Mouse (Mus musculus) midbrain, embryonic 11.5 days (tissue): ENCODE measurements around the gene Kdm4b. TPM values are rescaled to one million over a fixed set of nuclear protein-coding genes. Genes with fewer than 3 reads are reported as not detected.

ENCODE experiments used
- ATAC-seq: fragments of 200-750 bp; cut with Nextera tagmentation; 2 replicates; pipeline ENCODE4 v1.8.0; 2017; ENCODE audit warnings: moderate TSS enrichment, moderate library complexity; ENCODE audit not compliant: low FRiP score
- DNase-seq: peaks from one replicate; pipeline ENCODE4 v3.0.0; 2015; ENCODE audit warnings: low spot score; ENCODE audit errors: missing footprints
- H3K27ac ChIP-seq: fragments of 300-500 bp; sonication (generic); 2 replicates; pipeline ENCODE4 v1.5.1; 2014; ENCODE audit warnings: low read depth, low read length
- H3K27me3 ChIP-seq: fragments of 300-500 bp; sonication (generic); 2 replicates; pipeline ENCODE4 v1.6.1; 2014; ENCODE audit warnings: mild to moderate bottlenecking, low read length, moderate library complexity, mixed read lengths; ENCODE audit not compliant: control insufficient read depth, insufficient read depth
- H3K36me3 ChIP-seq: fragments of 300-500 bp; sonication (generic); 2 replicates; pipeline ENCODE4 v1.6.1; 2014; ENCODE audit warnings: mild to moderate bottlenecking, low read length, moderate library complexity, mixed read lengths; ENCODE audit not compliant: control insufficient read depth, insufficient read depth
- H3K4me1 ChIP-seq: fragments of 300-500 bp; sonication (generic); 2 replicates; pipeline ENCODE4 v1.6.1; 2014; ENCODE audit warnings: low read length; ENCODE audit not compliant: control insufficient read depth, insufficient read depth
- H3K4me2 ChIP-seq: fragments of 300-500 bp; sonication (generic); 2 replicates; pipeline ENCODE4 v1.6.1; 2014; ENCODE audit warnings: mild to moderate bottlenecking, moderate library complexity
- H3K4me3 ChIP-seq: fragments of 300-500 bp; sonication (generic); 2 replicates; pipeline ENCODE4 v1.5.1; 2014; ENCODE audit warnings: low read depth, low read length
- H3K9ac ChIP-seq: fragments of 300-500 bp; sonication (generic); 2 replicates; pipeline ENCODE4 v1.6.1; 2014; ENCODE audit warnings: low read length
- H3K9me3 ChIP-seq: fragments of 300-500 bp; sonication (generic); 2 replicates; pipeline ENCODE4 v1.6.1; 2016; ENCODE audit warnings: low read length; ENCODE audit not compliant: control insufficient read depth
- WGBS: fragments of 180-500 bp; shearing (Covaris S2); extraction: QIAGEN DNeasy Blood & Tissue Kit; methylation state at CpG from one replicate; pipeline ENCODE4 v1.1.7; 2014; 5-methylcytosine and 5-hydroxymethylcytosine counted together
- polyA plus RNA-seq: library from polyadenylated mRNA; unstranded; fragments of >200 nt; fragmentation: Nextera tagmentation; extraction: Ambion mirVana; gene quantifications from 2 replicates; pipeline ENCODE4 v1.2.1, GENCODE M21; 2014

Kdm4b gene
- polyA plus RNA-seq, 1 experiment from 2014 or later, result 39.6 TPM

DNA sequence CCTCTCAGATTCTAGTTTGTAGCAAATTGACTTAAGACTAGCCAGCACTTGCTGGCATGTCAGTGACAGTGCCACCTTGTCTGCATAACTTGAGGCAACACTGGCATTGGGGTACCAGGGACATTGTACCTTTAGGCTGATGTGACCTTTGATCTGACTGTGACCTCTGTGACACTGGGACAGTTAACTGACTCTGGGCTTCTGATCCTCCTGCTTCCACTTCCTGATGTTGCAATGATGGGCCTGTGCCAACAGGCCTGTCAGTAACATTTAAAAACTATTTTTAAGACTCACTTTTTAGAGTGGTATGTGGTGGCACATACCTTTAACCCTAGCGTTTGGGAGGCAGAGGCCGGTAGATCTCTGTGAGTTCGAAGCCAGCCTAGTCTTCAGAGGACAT lies 79.5 kb downstream of the Kdm4b start:
- Histone ChIP-seq H3K36me3 (peaks cover 19% of the 10 kb centered on the region), H3K4me1 (peaks cover 11% of the 10 kb centered on the region; the same call in 1 of the 2 replicates), H3K9me3 (no peaks in the 10 kb centered on the region), H3K4me3 (no peak overlapping the region), H3K9ac (no peak overlapping the region), H3K4me2 (no peak overlapping the region), H3K27me3 (no peaks in the 10 kb centered on the region), H3K27ac (no peak overlapping the region)
- DNase-seq (no peak), ATAC-seq (no peak)
- WGBS, result 94% methylated on average over 3 of the region's 3 CpGs

DNA sequence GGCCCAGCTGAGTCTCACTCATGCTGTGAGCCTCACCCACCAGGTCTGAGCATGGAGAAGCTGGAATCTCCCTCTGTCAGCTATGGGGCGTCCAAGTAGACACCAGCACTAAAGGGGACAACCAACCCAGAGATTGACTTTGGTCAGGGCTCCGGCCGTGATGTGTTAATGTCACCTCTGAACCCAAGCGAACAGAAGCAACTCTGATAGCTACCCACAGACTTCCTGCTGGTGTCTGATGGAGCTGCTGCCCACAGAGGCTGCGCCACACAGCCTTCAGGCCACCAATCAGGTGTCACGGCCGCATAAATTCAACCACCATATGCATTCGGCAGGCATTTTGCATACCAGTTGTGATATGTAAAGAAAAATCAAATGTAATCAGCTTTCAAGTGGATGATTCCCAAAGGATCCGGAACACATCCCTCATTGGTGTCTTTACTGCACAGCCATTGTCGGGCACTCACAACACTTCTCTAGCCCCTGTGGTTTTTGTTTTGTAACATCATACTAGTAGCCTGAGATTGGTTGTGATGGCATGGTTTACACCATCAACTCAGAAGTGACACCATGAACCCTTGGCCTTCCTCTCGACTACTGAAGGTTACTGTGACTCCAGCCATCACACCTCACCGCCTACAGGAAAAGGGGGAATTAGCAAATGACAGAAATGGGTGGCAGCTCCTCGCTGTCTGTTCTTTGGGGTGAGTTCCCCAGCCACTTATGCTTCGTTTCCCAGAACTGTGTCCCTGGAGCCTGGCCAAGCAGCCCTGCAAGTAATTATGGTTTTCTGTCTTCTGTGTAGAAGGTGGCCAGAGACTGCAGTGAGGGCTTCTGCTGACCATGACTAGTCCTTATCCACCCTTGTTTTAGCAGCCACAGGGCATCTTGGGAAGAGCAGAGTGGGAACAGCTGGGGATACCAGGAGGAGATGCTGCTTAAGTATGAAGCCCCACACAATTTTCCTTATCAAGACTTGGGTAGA lies 80.3 kb downstream of the Kdm4b start:
- 93% methylated on average over 14 of the region's 14 CpGs for WGBS
- DNase-seq, result no peak
- no peaks in the 10 kb centered on the region for H3K27me3 ChIP-seq
- H3K27ac ChIP-seq, result no peak overlapping the region
- no peak overlapping the region for H3K9ac ChIP-seq
- H3K4me3 ChIP-seq, result no peak overlapping the region
- peaks cover 11% of the 10 kb centered on the region; the same call in 1 of the 2 replicates for H3K4me1 ChIP-seq
- no peak for ATAC-seq
- H3K4me2 ChIP-seq, result no peak overlapping the region
- no peaks in the 10 kb centered on the region for H3K9me3 ChIP-seq
- peaks cover 13% of the 10 kb centered on the region for H3K36me3 ChIP-seq

DNA sequence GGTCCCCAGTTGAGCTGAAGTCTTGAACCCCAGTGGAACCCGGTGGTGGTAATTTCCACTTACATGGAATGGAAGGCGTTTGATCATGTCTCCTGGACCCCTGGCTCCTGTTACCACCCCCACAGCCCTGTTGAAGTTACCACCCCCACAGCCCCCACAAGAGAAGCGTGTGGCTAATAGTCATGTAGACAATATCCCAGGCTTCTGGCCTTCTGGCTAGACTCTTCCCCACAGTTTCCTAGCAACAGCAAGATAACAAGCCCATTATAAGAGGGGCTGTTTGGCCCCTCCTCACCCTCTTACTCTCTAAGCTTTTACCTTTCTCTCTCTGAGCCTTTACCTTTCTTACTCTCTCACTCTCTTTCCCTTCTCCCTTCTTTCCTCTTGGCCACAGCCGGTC lies 81.0 kb downstream of the Kdm4b start:
- 61% methylated on average over 4 of the region's 4 CpGs for WGBS
- peaks cover 15% of the 10 kb centered on the region for H3K36me3 ChIP-seq

DNA sequence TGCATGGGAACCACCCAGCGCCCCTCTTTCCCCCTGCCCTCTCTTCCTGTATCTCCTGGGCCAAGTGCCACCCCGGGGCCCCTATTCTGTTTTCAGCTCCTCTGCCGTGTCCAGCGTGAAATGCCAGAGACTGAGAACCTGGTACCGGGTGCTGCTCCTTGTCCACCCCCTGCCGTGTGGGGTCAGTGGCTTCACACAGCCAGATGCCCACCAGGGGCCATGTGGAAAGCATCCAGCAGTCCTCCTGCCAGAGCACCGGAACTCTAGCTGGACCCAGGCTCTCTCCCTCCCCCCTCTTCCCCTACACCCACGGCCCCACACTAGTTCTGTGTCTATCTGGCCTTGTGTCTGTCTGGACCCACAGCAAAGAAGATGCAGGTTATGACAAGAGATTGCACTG lies 81.5 kb downstream of the Kdm4b start:
- DNase-seq, result no peak
- WGBS, result 59% methylated on average over 8 of the region's 8 CpGs
- H3K9ac ChIP-seq, result no peak overlapping the region
- H3K36me3 ChIP-seq, result peaks cover 15% of the 10 kb centered on the region
- no peaks in the 10 kb centered on the region for H3K9me3 ChIP-seq
- H3K4me3 ChIP-seq, result no peak overlapping the region
- H3K4me2 ChIP-seq, result no peak overlapping the region
- peaks cover 11% of the 10 kb centered on the region; the same call in 1 of the 2 replicates for H3K4me1 ChIP-seq
- H3K27ac ChIP-seq, result no peak overlapping the region; the same call in 1 of the 2 replicates
- ATAC-seq, result 0 out of 2 replicates have a peak, but pooled peaks have one; percentile 8
- H3K27me3 ChIP-seq, result no peaks in the 10 kb centered on the region

More for the DNA sequence above, 81.0 kb downstream of the Kdm4b start:
- Histone ChIP-seq H3K4me1 (peaks cover 11% of the 10 kb centered on the region; the same call in 1 of the 2 replicates), H3K27me3 (no peaks in the 10 kb centered on the region), H3K9ac (no peak overlapping the region), H3K4me2 (no peak overlapping the region), H3K27ac (no peak overlapping the region), H3K9me3 (no peaks in the 10 kb centered on the region), H3K4me3 (no peak overlapping the region)
- ATAC-seq, result no peak
- DNase-seq, result no peak

DNA sequence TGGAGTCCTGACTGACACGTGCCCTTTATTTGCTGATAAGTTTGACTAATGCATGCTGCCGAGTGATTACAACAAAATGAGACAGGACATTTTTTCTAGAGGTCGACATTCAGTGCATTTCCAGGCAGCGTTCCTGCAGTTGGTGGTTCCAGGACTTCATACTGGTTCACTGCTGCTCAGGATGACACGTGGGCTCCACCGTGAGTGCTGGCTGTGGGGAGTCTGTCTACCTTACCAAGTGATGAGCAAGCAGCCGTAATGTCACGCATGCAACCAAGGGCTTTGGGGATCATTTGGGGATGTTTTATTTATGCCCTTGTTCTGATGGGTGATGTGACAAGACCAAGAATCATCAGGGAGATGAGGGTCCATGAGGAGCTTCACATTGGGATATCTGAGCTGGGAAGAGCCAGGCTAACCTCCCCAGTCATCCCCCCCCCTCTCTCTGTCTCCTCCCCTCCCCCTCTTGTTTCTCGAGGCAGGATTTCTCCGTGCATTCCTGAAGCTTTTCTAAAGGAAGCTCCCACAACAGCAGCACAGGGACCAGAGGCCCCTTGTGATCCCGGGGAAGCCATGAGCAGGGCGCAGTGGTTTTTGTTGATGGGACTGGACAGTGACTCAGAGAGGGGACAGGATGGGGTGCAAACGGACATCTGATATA lies 83.2 kb downstream of the Kdm4b start:
- no peak for ATAC-seq
- 59% methylated on average over 13 of the region's 13 CpGs for WGBS
- H3K27ac ChIP-seq, result peak overlapping the region; percentile 53; the same call in 1 of the 2 replicates

DNA sequence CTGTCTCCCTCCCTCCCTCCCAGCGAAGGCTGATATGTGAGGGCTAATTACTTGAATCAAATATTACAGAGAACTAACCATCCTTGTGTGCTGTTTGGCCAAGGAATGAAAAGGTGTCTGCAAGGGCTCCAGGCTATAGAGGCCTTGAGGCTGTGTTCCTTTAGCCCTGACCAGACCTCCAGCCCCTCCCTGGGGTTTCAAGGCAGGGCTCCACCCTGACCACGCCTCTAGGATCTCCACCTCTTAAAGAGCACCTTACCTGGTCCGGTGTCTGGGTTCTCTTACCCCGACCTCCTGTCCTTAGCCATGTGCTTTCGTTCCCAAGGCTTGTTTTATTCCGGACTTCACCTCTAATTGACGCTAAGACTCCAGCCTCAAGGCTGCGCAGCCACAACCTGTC lies 83.9 kb downstream of the Kdm4b start:
- Histone ChIP-seq H3K9ac (no peak overlapping the region), H3K36me3 (peaks cover 35% of the 10 kb centered on the region), H3K4me1 (peaks cover 11% of the 10 kb centered on the region; the same call in 1 of the 2 replicates), H3K4me2 (no peak overlapping the region), H3K4me3 (no peak overlapping the region), H3K27ac (0 out of 2 replicates have a peak overlapping the region, but pooled peaks have one; percentile 32), H3K9me3 (no peaks in the 10 kb centered on the region), H3K27me3 (no peaks in the 10 kb centered on the region)
- WGBS, result 46% methylated on average over 8 of the region's 8 CpGs
- ATAC-seq (no peak), DNase-seq (no peak)

More for the DNA sequence above, 83.2 kb downstream of the Kdm4b start:
- peaks cover 11% of the 10 kb centered on the region; the same call in 1 of the 2 replicates for H3K4me1 ChIP-seq
- no peaks in the 10 kb centered on the region for H3K27me3 ChIP-seq
- peaks cover 28% of the 10 kb centered on the region for H3K36me3 ChIP-seq
- no peak for DNase-seq
- no peak overlapping the region for H3K9ac ChIP-seq
- no peaks in the 10 kb centered on the region for H3K9me3 ChIP-seq
- H3K4me3 ChIP-seq, result no peak overlapping the region
- no peak overlapping the region for H3K4me2 ChIP-seq

DNA sequence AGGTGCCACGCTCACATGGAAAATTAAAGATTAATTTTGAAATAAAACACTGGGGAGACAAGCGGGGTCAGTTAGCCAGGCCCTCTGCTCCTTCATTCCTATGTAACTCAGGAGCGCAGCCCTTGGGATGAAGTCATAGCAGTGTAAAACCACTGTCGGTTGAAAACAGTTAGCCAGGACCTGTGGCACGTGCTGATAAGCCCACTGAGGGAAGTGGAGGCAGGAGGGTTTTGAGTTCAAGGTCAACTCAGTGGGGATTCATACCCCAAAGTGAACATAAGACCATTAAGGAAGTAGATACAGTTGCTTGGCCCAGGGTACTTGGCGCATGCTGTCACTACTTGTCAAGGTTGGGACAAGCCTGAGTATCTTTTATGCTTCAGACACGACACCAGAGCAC lies 85.6 kb downstream of the Kdm4b start:
- Histone ChIP-seq H3K36me3 (peaks cover 44% of the 10 kb centered on the region), H3K27me3 (no peaks in the 10 kb centered on the region), H3K9ac (no peak overlapping the region), H3K27ac (no peak overlapping the region), H3K9me3 (no peaks in the 10 kb centered on the region), H3K4me1 (peaks cover 11% of the 10 kb centered on the region; the same call in 1 of the 2 replicates), H3K4me2 (no peak overlapping the region), H3K4me3 (no peak overlapping the region)
- ATAC-seq, result no peak
- 94% methylated on average over 7 of the region's 7 CpGs for WGBS
- DNase-seq, result no peak

DNA sequence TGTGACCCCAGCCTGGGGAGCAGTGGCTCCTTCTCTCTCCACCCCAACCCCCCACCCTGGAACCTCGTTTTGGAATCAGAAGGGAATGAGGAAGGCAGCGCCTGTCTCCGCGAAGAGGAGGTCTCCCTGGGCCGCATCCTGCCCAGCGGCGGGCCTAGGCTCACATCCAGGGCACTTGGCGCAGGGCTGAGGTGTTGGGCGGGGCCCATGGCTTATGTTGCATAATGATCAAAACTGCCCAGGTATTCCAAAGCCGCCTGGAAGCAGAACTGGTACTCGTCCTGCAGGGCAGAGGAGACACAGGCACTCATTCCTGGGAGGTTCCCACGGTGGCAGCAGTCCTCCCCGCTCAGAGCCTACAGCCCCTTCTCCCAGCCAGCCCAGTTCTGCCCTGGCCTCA lies 87.3 kb downstream of the Kdm4b start:
- ATAC-seq, result no peak
- Histone ChIP-seq H3K4me3 (no peak overlapping the region), H3K9me3 (no peaks in the 10 kb centered on the region), H3K9ac (no peak overlapping the region), H3K4me2 (no peak overlapping the region), H3K27me3 (no peaks in the 10 kb centered on the region), H3K4me1 (peaks cover 4% of the 10 kb centered on the region; the same call in 1 of the 2 replicates), H3K36me3 (peaks cover 58% of the 10 kb centered on the region), H3K27ac (no peak overlapping the region)
- DNase-seq, result no peak
- WGBS, result 87% methylated on average over 13 of the region's 13 CpGs

DNA sequence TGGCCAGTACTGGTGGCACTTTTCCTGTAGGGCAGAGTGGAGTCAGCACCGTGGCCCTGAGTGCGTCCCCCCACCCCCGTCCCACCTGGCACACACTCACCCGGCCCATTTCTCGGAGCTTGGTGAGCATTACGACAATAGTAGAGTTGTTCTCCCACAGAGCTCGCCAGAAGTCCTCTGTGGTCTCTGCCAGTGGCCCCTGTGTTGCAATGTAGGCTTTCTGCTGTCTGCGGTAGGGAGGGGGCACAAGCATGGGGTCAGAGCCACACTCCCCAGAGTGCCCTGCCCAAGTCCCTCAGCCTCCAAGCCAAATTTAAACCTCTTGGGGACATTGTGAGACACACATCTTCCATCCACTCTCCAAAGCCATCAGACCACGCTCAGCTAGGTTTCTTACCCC lies 88.9 kb downstream of the Kdm4b start:
- 92% methylated on average over 9 of the region's 9 CpGs for WGBS
- H3K4me1 ChIP-seq, result no peaks in the 10 kb centered on the region; the same call in 1 of the 2 replicates
- no peak overlapping the region for H3K9ac ChIP-seq
- no peak overlapping the region for H3K4me2 ChIP-seq
- ATAC-seq, result no peak
- H3K27ac ChIP-seq, result no peak overlapping the region
- peaks cover 72% of the 10 kb centered on the region for H3K36me3 ChIP-seq
- no peaks in the 10 kb centered on the region for H3K27me3 ChIP-seq
- no peak for DNase-seq
- no peaks in the 10 kb centered on the region for H3K9me3 ChIP-seq
- H3K4me3 ChIP-seq, result no peak overlapping the region
